Mouse (Mus musculus): ENCODE results near the gene Ptcd2.

Gene Ptcd2

GRCm38 (mm10) chr13:99344599-99345575 lies at the start of gene Ptcd2, which contains the start of gene Mrps27:
TSS of gene Ptcd2 (minus strand) at chr13:99344705.
TSS of gene Mrps27 (plus strand) at chr13:99344786.
- peak; percentile 97 for DNase-seq

- DNase-seq, result no peak
These were observed 48.6 kb upstream of the Ptcd2 start for GRCm38 (mm10) chr13:99393128-99393527.

- peak; percentile 65 for DNase-seq
These were observed 46.9 kb upstream of the Ptcd2 start for GRCm38 (mm10) chr13:99391417-99391816.

- no peak for DNase-seq
These were observed 43.7 kb upstream of the Ptcd2 start for GRCm38 (mm10) chr13:99387901-99388811.

- DNase-seq, result no peak
These were observed 41.8 kb upstream of the Ptcd2 start for GRCm38 (mm10) chr13:99386341-99386740.

GRCm38 (mm10) chr13:99385911-99386310 lies 41.4 kb upstream of the Ptcd2 start:
- no peak for DNase-seq

- DNase-seq, result no peak
These were observed 40.2 kb upstream of the Ptcd2 start for GRCm38 (mm10) chr13:99384555-99385203.

GRCm38 (mm10) chr13:99382373-99382772 lies 37.9 kb upstream of the Ptcd2 start:
- no peak for DNase-seq

GRCm38 (mm10) chr13:99378223-99378622 lies 33.7 kb upstream of the Ptcd2 start:
- no peak for DNase-seq

- DNase-seq, result no peak
These were observed 32.5 kb upstream of the Ptcd2 start for GRCm38 (mm10) chr13:99377055-99377454.

- DNase-seq, result peak; percentile 80
These were observed 31.0 kb upstream of the Ptcd2 start for GRCm38 (mm10) chr13:99375550-99375949.

- DNase-seq, result no peak
These were observed 29.7 kb upstream of the Ptcd2 start for GRCm38 (mm10) chr13:99374191-99374590.

- no peak for DNase-seq
These were observed 29.2 kb upstream of the Ptcd2 start for GRCm38 (mm10) chr13:99373684-99374083.

GRCm38 (mm10) chr13:99371285-99371684 lies 26.8 kb upstream of the Ptcd2 start:
- no peak for DNase-seq

- peak; percentile 71 for DNase-seq
These were observed 24.6 kb upstream of the Ptcd2 start for GRCm38 (mm10) chr13:99369103-99369502.

GRCm38 (mm10) chr13:99367554-99368174 lies 23.2 kb upstream of the Ptcd2 start:
- peak; percentile 37 for DNase-seq

- no peak for DNase-seq
These were observed 22.1 kb upstream of the Ptcd2 start for GRCm38 (mm10) chr13:99366422-99367175.

GRCm38 (mm10) chr13:99363866-99364265 lies 19.4 kb upstream of the Ptcd2 start:
- no peak for DNase-seq

GRCm38 (mm10) chr13:99358921-99359320 lies 14.4 kb upstream of the Ptcd2 start:
- peak; percentile 68 for DNase-seq

- no peak for DNase-seq
These were observed 12.1 kb upstream of the Ptcd2 start for GRCm38 (mm10) chr13:99356428-99357265.

GRCm38 (mm10) chr13:99355861-99356260 lies 11.4 kb upstream of the Ptcd2 start:
- no peak for DNase-seq

Data from cerebellum, adult 11 months (tissue).